Mouse (Mus musculus) right cerebral cortex, adult 18-20 months (tissue): ENCODE measurements around the gene Gm3633.
"Not testable (repeated sequence)": the region's sequence is repeated elsewhere in the genome, so short reads cannot be mapped to it uniquely, and the experiment has no call there.

Experiments
- DNase-seq: peaks from one replicate; pipeline ENCODE4 v3.0.0; 2022; ENCODE audit warnings: mixed read lengths

Gene Gm3633

GRCm38 (mm10) chr14:42641817-42642216 lies at the start of gene Gm3633:
TSS of gene Gm3633 (minus strand) at chr14:42641917.
- DNase-seq = not testable (repeated sequence)

GRCm38 (mm10) chr14:42655638-42656037 lies 13.9 kb upstream of the Gm3633 start, which contains the start of gene Gm10378:
TSS of gene Gm10378 (plus strand) at chr14:42655938.
- DNase-seq = not testable (repeated sequence)

GRCm38 (mm10) chr14:42599782-42600181 lies 41.9 kb downstream of the Gm3633 start, which contains the start of gene Gm17124:
TSS of gene Gm17124 (minus strand) at chr14:42599882.
- DNase-seq = not testable (repeated sequence)
